Mouse (Mus musculus) hindbrain, embryonic 16.5 days (tissue): Measurements from ENCODE around the gene Ryr2. TPM values are rescaled to one million over a fixed set of nuclear protein-coding genes. Genes with fewer than 3 reads are reported as not detected.

ENCODE experiments used
- ATAC-seq: fragments of 200-750 bp; cut with Nextera tagmentation; 2 replicates; pipeline ENCODE4 v1.8.0; 2017; ENCODE audit warnings: moderate TSS enrichment, moderate library complexity
- H3K27ac ChIP-seq: fragments of 300-500 bp; sonication (generic); 2 replicates; pipeline ENCODE4 v1.5.1; 2014; ENCODE audit warnings: low read depth, mild to moderate bottlenecking, control low read depth, low read length, moderate library complexity
- H3K27me3 ChIP-seq: fragments of 300-500 bp; sonication (generic); replicated peaks from 2 replicates; pipeline ENCODE4 v1.6.1; 2014; ENCODE audit warnings: low read length; ENCODE audit not compliant: control insufficient read depth, insufficient read depth
- H3K36me3 ChIP-seq: fragments of 300-500 bp; sonication (generic); 2 replicates; pipeline ENCODE4 v1.6.1; 2014; ENCODE audit warnings: mild to moderate bottlenecking, low read length, moderate library complexity, mixed read lengths; ENCODE audit not compliant: control insufficient read depth, insufficient read depth
- H3K4me1 ChIP-seq: fragments of 300-500 bp; sonication (generic); 2 replicates; pipeline ENCODE4 v1.6.1; 2014; ENCODE audit warnings: low read depth, low read length; ENCODE audit not compliant: control insufficient read depth, insufficient read depth
- H3K4me2 ChIP-seq: fragments of 300-500 bp; sonication (generic); 2 replicates; pipeline ENCODE4 v1.6.1; 2014; ENCODE audit warnings: mild to moderate bottlenecking, low read length, control low read depth, moderate library complexity
- H3K4me3 ChIP-seq: fragments of 300-500 bp; sonication (generic); 2 replicates; pipeline ENCODE4 v1.5.1; 2014; ENCODE audit warnings: mild to moderate bottlenecking, low read length, control low read depth, moderate library complexity
- H3K9ac ChIP-seq: fragments of 300-500 bp; sonication (generic); 2 replicates; pipeline ENCODE4 v1.6.1; 2014; ENCODE audit warnings: low read depth, mild to moderate bottlenecking, control low read depth, low read length, moderate library complexity
- H3K9me3 ChIP-seq: fragments of 300-500 bp; sonication (generic); 2 replicates; pipeline ENCODE4 v1.6.1; 2014; ENCODE audit warnings: mild to moderate bottlenecking, low read length, moderate library complexity; ENCODE audit not compliant: control insufficient read depth
- WGBS: fragments of 180-500 bp; shearing (Covaris S2); extraction: QIAGEN DNeasy Blood & Tissue Kit; methylation state at CpG from one replicate; pipeline ENCODE4 v1.1.7; 2014; 5-methylcytosine and 5-hydroxymethylcytosine counted together
- polyA plus RNA-seq: library from polyadenylated mRNA; unstranded; fragments of >200 nt; fragmentation: Nextera tagmentation; extraction: Ambion mirVana; gene quantifications from 2 replicates; pipeline ENCODE4 v1.2.1, GENCODE M21; 2015

Ryr2 gene
- polyA plus RNA-seq, 1 experiment from 2014 or later: 5.0 TPM

- Histone ChIP-seq H3K27me3 (no peaks in the 10 kb centered on the region), H3K4me1 (peaks cover 3% of the 10 kb centered on the region; the same call in 1 of the 2 replicates), H3K9ac (no peak overlapping the region), H3K4me2 (no peak overlapping the region), H3K36me3 (no peaks in the 10 kb centered on the region), H3K9me3 (no peaks in the 10 kb centered on the region), H3K4me3 (no peak overlapping the region), H3K27ac (no peak overlapping the region)
- ATAC-seq: no peak
- 71% methylated on average over 2 of the region's 2 CpGs for WGBS
These were observed 206.1 kb downstream of the Ryr2 start for GRCm38 (mm10) chr13:11900631-11901030.

- no peaks in the 10 kb centered on the region for H3K27me3 ChIP-seq
- no peak overlapping the region for H3K4me3 ChIP-seq
- no peak for ATAC-seq
- H3K9me3 ChIP-seq: no peaks in the 10 kb centered on the region
- H3K36me3 ChIP-seq: no peaks in the 10 kb centered on the region
- no peaks in the 10 kb centered on the region for H3K4me1 ChIP-seq
- no peak overlapping the region for H3K27ac ChIP-seq
- 66% methylated on average over 1 of the region's 1 CpGs for WGBS
- no peak overlapping the region for H3K9ac ChIP-seq
- no peak overlapping the region for H3K4me2 ChIP-seq
These were observed 211.1 kb downstream of the Ryr2 start for GRCm38 (mm10) chr13:11895631-11896030.

GRCm38 (mm10) chr13:11891739-11892138, 215.0 kb downstream of the Ryr2 start:
- no peak overlapping the region for H3K4me3 ChIP-seq
- H3K27ac ChIP-seq: no peak overlapping the region
- ATAC-seq: no peak
- H3K9me3 ChIP-seq: no peaks in the 10 kb centered on the region
- H3K9ac ChIP-seq: no peak overlapping the region
- no peak overlapping the region for H3K4me2 ChIP-seq
- no peaks in the 10 kb centered on the region for H3K27me3 ChIP-seq
- no peaks in the 10 kb centered on the region for H3K4me1 ChIP-seq
- no peaks in the 10 kb centered on the region for H3K36me3 ChIP-seq
- 98% methylated on average over 3 of the region's 3 CpGs for WGBS

DNA sequence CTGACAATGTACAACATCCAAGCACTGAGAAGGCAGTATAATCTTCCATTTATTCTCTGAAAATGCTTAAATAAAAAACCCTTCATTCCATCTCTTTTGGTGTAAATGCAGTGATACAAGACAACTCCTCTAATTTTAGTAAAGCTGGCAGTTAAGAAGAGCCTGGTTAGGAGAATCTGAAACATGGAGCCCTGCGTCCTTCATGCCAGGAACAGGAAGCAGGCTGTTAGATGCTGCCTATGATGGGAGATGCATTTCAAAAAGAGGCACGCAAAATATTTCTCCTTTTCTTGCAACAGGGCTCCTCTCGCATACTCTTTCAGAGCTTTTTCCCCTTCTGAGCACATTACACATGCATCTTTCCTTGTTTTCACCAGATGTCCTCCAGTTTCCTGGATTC, 215.6 kb downstream of the Ryr2 start:
- Histone ChIP-seq H3K27me3 (no peaks in the 10 kb centered on the region), H3K9ac (no peak overlapping the region), H3K4me1 (no peaks in the 10 kb centered on the region), H3K9me3 (no peaks in the 10 kb centered on the region), H3K4me2 (no peak overlapping the region), H3K4me3 (no peak overlapping the region), H3K27ac (no peak overlapping the region), H3K36me3 (no peaks in the 10 kb centered on the region)
- no peak for ATAC-seq
- WGBS: 77% methylated on average over 3 of the region's 3 CpGs

GRCm38 (mm10) chr13:11884175-11884574, 222.6 kb downstream of the Ryr2 start:
- 85% methylated on average over 3 of the region's 3 CpGs for WGBS
- ATAC-seq: no peak
- H3K4me2 ChIP-seq: no peak overlapping the region

DNA sequence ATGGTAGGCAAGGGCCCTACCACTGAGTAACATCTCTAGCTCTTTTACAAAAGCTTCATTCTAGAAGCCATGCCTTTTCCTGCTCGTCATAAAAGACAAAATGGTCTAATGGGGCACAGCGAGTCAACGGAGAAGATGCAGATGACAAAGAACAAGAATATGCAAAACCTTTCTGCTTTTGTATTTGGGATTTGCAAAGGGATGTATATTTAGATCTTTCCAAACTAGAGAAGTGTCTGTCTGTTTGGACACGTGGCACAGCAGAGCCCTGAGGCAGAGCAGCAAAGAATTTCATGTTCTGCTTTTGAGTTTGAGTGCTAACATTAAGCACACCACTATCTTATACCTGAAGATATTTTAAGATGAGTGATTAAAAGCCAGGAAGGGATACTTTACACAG, 224.4 kb downstream of the Ryr2 start:
- Histone ChIP-seq H3K27ac (no peak overlapping the region), H3K9me3 (no peaks in the 10 kb centered on the region), H3K36me3 (no peaks in the 10 kb centered on the region), H3K4me1 (no peaks in the 10 kb centered on the region), H3K4me3 (no peak overlapping the region), H3K27me3 (no peaks in the 10 kb centered on the region), H3K4me2 (no peak overlapping the region), H3K9ac (no peak overlapping the region)
- 91% methylated on average over 4 of the region's 4 CpGs for WGBS
- ATAC-seq: no peak

More at GRCm38 (mm10) chr13:11884175-11884574, 222.6 kb downstream of the Ryr2 start:
- no peaks in the 10 kb centered on the region for H3K9me3 ChIP-seq
- H3K27ac ChIP-seq: no peak overlapping the region
- no peaks in the 10 kb centered on the region for H3K36me3 ChIP-seq
- no peak overlapping the region for H3K4me3 ChIP-seq
- no peak overlapping the region for H3K9ac ChIP-seq
- no peaks in the 10 kb centered on the region for H3K4me1 ChIP-seq
- no peaks in the 10 kb centered on the region for H3K27me3 ChIP-seq

DNA sequence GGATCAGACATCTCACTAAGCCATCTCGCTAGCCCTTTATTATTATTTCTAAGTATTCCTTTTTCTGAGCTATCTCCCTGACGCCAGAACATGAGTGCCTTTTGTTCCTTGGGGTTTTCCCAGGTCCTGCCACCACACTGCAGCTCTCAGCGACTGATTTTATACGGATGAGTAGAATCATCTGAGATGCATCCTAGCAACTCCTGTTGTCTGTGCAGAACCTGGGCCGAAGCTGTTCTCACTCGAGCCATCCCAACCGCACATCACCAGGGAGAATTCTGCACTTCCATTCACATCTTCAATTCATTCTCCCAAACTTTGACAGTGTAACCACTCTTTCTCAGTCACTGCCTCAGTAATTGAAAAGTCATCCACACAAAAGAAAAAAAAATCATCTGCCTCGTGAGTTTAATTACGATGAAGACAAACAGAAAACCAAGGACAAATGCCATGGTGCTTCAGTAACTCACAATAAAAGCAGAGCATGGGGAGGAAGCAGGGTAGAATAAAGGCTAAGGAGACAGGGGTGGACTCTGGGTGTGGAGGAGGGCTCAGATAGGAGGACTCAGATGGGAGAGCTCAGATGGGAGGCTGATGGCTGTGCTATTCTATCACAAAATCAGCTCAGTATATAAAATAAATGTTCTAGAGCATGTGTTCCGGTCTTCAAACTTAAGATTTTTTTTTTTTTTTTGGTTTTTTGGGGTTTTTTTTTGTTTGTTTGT, 226.1 kb downstream of the Ryr2 start:
- no peak overlapping the region for H3K27ac ChIP-seq
- no peaks in the 10 kb centered on the region for H3K27me3 ChIP-seq
- H3K9ac ChIP-seq: no peak overlapping the region
- no peaks in the 10 kb centered on the region for H3K4me1 ChIP-seq
- 24% methylated on average over 10 of the region's 10 CpGs for WGBS
- H3K4me3 ChIP-seq: no peak overlapping the region
- no peak overlapping the region; the same call in 1 of the 2 replicates for H3K4me2 ChIP-seq
- ATAC-seq: peak; percentile 89
- H3K9me3 ChIP-seq: no peaks in the 10 kb centered on the region
- no peaks in the 10 kb centered on the region for H3K36me3 ChIP-seq

- no peaks in the 10 kb centered on the region for H3K27me3 ChIP-seq
- ATAC-seq: no peak
- no peaks in the 10 kb centered on the region for H3K36me3 ChIP-seq
- H3K9ac ChIP-seq: no peak overlapping the region; the same call in 1 of the 2 replicates
- H3K4me3 ChIP-seq: no peak overlapping the region
- no peaks in the 10 kb centered on the region for H3K9me3 ChIP-seq
- 39% methylated on average over 3 of the region's 3 CpGs for WGBS
- no peaks in the 10 kb centered on the region for H3K4me1 ChIP-seq
- no peak overlapping the region for H3K27ac ChIP-seq
- no peak overlapping the region for H3K4me2 ChIP-seq
These were observed 227.7 kb downstream of the Ryr2 start for GRCm38 (mm10) chr13:11879037-11879436.

DNA sequence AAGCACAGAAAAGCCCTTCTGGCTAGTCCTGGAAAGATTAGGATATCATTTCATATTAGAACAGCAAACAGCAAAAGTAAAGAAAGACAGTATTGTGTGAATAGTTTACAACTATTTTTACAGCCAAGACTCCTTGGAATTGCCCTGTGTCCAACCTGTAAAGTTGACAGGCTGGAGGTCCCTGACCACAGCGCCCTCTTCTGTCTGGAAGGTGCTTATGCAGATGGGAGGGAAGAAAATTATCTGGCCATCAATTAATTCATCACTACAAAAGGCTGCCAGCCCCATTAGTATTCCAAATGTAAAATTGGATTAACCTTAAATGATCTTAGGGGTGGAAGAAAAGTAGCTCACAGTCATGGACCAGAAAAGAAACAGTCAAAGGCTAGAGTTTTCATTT, 231.9 kb downstream of the Ryr2 start:
- Histone ChIP-seq H3K9ac (no peak overlapping the region), H3K27ac (no peak overlapping the region), H3K27me3 (no peaks in the 10 kb centered on the region), H3K4me1 (no peaks in the 10 kb centered on the region), H3K36me3 (no peaks in the 10 kb centered on the region), H3K9me3 (no peaks in the 10 kb centered on the region), H3K4me3 (no peak overlapping the region), H3K4me2 (no peak overlapping the region)
- 10% methylated on average over 1 of the region's 1 CpGs for WGBS
- no peak for ATAC-seq
